Mouse (Mus musculus): ENCODE data around the gene Mbl2. TPM values are rescaled to one million over a fixed set of nuclear protein-coding genes. Genes with fewer than 3 reads are reported as not detected.

Mbl2 gene
- polyA plus RNA-seq (2017; shearing (Covaris generic)), result not detected

DNA sequence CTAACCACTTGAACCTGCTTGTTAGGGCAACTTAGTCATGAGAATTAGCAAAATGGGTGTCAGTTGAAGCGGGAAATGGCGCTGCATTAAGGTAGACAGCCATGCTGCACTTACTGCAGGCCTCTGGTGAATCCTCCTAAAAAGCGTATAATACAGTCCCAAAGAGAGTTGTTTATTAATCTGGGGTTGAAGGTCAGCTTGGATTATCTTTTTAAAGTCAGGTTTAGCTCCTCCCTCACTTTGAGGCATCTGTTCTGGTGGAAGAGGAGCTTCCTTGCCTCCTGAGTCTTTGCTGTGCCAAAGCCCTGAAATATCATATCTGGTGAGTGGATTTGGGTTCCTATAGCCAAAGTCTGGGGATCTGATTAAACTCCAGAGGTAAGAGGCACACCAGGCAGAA is at the start of gene Mbl2:
Gene Mbl2, plus strand, starts transcription at position 252 of the 400 bp plus-strand sequence.

Other genes starting within 250 kb of the Mbl2 start
- not detected for gene Trpd52l3, start 229.2 kb upstream of the Mbl2 start, polyA plus RNA-seq (2017; shearing (Covaris generic))
- 385 TPM for gene Uhrf2, start 202.4 kb upstream of the Mbl2 start, polyA plus RNA-seq (2017; shearing (Covaris generic))
- 13.4 TPM for gene Gldc, start 57.5 kb upstream of the Mbl2 start, polyA plus RNA-seq (2017; shearing (Covaris generic))